In genomic region chr2:124858504-124858903, GRCm38 (mm10) we compare ENCODE assay signal across 7 mouse cellular contexts.
A peak's percentile ranks its signal among the peaks of the same experiment; 100 is the strongest.
DNase-seq lines count a peak whose midpoint lies in the region; ATAC-seq and TF ChIP-seq lines count a peak whose summit lies in the region.

No protein-coding gene starts in this region.

- peaks cover 3% of the 10 kb centered on the region for H3K4me1 ChIP-seq in lung, adult 2 months (ENCODE audit: control insufficient read depth, insufficient read depth, low read length)
- no peaks in the 10 kb centered on the region for H3K4me1 ChIP-seq in thymus, adult 2 months (replicated peaks; ENCODE audit: control insufficient read depth, insufficient read depth, low read length)

- DNase-seq in urinary bladder, postnatal 25 days (ENCODE audit: low spot score): peak; percentile 24
- no peak for DNase-seq in urinary bladder, postnatal 10 days (ENCODE audit: low spot score)
- DNase-seq in gastrocnemius, postnatal 14 days: peak; percentile 72
- DNase-seq in kidney, adult 18-20 months: peak; percentile 79
- DNase-seq in lung, adult 2 months: peak; percentile 62
- DNase-seq in thymus, adult 2 months: no peak

- no peaks in the 10 kb centered on the region for H3K27me3 ChIP-seq in thymus, adult 2 months (ENCODE audit: control insufficient read depth, insufficient read depth, low read length)

- H3K4me3 ChIP-seq in lung, adult 2 months (replicated peaks; ENCODE audit: extremely low read depth, low read depth, low read length): no peak overlapping the region
- H3K4me3 ChIP-seq in thymus, adult 2 months (ENCODE audit: control insufficient read depth, insufficient read depth, low read length): no peak overlapping the region

- no peak for TF ChIP-seq CTCF in lung, adult 2 months (IDR thresholded peaks at IDR 0.05; ENCODE audit: insufficient read depth, low read length)
- no peak for TF ChIP-seq CTCF in thymus, adult 2 months (IDR thresholded peaks at IDR 0.05; ENCODE audit: borderline replicate concordance, control insufficient read depth, extremely low read depth, insufficient read depth, low read length, poor library complexity)

- 25% methylated on average over 3 of the region's 3 CpGs for WGBS in lung, adult 2 months
- 24% methylated on average over 3 of the region's 3 CpGs for WGBS in thymus, adult 2 months

- H3K27ac ChIP-seq in thymus, adult 2 months (ENCODE audit: control insufficient read depth, insufficient read depth, low read length): no peak overlapping the region

- TF ChIP-seq POLR2A in lung, adult 2 months (IDR thresholded peaks at IDR 0.05; ENCODE audit: borderline replicate concordance, extremely low read depth, low read depth, low read length): no peak
- TF ChIP-seq POLR2A in thymus, adult 2 months (IDR thresholded peaks at IDR 0.05; ENCODE audit: control insufficient read depth, extremely low read depth, insufficient read depth, low read length, poor library complexity): no peak

- H3K36me3 ChIP-seq in thymus, adult 2 months (ENCODE audit: control insufficient read depth, insufficient read depth, low read length): no peaks in the 10 kb centered on the region

- no peak for ATAC-seq in monocyte, adult 5-6 weeks (replicated peaks; ENCODE audit: insufficient number of reproducible peaks, low FRiP score, low TSS enrichment, poor library complexity, severe bottlenecking)

- intact Hi-C loops in gastrocnemius, postnatal 14 days (cut with DNase I; ENCODE audit: low total_unique reads): no loop called here

Comparison
In these comparisons a context has a peak if more than half of its experiments do, and no peak if none do; other contexts are left out.
1. DNase-seq: peak in urinary bladder, postnatal 25 days (single experiment), gastrocnemius, postnatal 14 days (single experiment), kidney, adult 18-20 months (single experiment) and lung, adult 2 months (single experiment); none in urinary bladder, postnatal 10 days (single experiment) and thymus, adult 2 months (single experiment).